8 mouse cellular contexts compared by ENCODE assay signal in the genomic region with DNA sequence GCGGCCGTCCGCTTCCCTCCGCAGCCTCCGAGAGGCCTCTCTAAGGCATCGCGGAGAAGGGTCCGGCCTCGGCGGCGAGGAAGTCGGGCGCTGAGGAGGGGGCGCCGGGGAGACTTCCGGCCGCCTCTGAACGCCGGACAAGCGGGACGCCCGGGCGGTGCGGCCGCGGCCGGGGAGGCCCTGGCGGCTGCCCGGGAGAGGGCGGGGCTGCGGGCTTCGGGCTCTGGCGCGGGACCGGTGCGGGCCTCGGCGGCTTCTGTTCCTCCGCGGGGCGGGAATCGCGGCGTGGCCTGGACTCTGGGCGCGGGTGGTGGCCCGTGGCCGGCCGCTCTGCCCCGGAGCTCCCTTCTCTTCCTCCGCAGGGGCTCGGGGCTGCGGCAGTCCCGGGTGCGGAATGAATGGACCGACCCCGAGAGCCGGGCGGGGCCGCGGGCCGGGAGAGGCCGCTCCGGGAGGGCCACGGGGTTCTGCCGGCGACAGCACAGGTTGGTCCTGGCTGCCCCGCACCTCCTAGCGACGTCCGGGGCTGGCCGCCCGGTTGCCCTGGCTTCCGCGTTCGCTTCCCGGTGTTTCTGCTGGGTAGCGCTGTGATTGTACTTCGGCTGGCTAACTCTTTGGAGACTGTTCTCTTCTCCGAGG. TPM values are rescaled to one million over a fixed set of nuclear protein-coding genes. Genes with fewer than 3 reads are reported as not detected.
DNase-seq lines count a peak whose midpoint lies in the region; ATAC-seq and TF ChIP-seq lines count a peak whose summit lies in the region.

No protein-coding gene starts in this region.

- in situ Hi-C loops in ES-E14 (cut with MboI; ENCODE audit: low sequenced_read_pairs in 2 of 2, unreplicated experiment in 2 of 2), result no loop called here

- TF ChIP-seq EP300 in liver, embryonic 14.5 days (IDR thresholded peaks at IDR 0.05; ENCODE audit: low read depth), result no peak

- H3K27me3 ChIP-seq in cerebellum, adult 2 months (ENCODE audit: control insufficient read depth, insufficient read depth, low read length), result no peaks in the 10 kb centered on the region
- H3K27me3 ChIP-seq in hindbrain, postnatal 0 days (ENCODE audit: insufficient read depth, low read length), result no peaks in the 10 kb centered on the region
- no peaks in the 10 kb centered on the region for H3K27me3 ChIP-seq in liver, embryonic 14.5 days (ENCODE audit: control insufficient read depth, insufficient read depth, low read length)

- H3K9me3 ChIP-seq in ES-E14 (ENCODE audit: control insufficient read depth, insufficient read depth, low read depth, low read length), result no peaks in the 10 kb centered on the region
- no peaks in the 10 kb centered on the region for H3K9me3 ChIP-seq in hindbrain, postnatal 0 days (ENCODE audit: low read length)
- H3K9me3 ChIP-seq in liver, embryonic 14.5 days (ENCODE audit: control insufficient read depth, low read length), result no peaks in the 10 kb centered on the region

- no peak for TF ChIP-seq CTCF in cerebellum, adult 2 months (IDR thresholded peaks at IDR 0.05; ENCODE audit: borderline replicate concordance, insufficient read depth, low read depth, low read length)
- TF ChIP-seq CTCF in hindbrain, postnatal 0 days (IDR thresholded peaks at IDR 0.05; ENCODE audit: low read depth), result no peak
- no peak for TF ChIP-seq CTCF in liver, embryonic 14.5 days (IDR thresholded peaks at IDR 0.05; ENCODE audit: low read depth)

- under 1% methylated on average over 77 of the region's 80 CpGs for WGBS in cerebellum, adult 2 months
- under 1% methylated on average over 65 of the region's 80 CpGs for WGBS in hindbrain, postnatal 0 days
- under 1% methylated on average over 71 of the region's 80 CpGs for WGBS in liver, embryonic 14.5 days (ENCODE audit: insufficient replicate concordance)

- H3K36me3 ChIP-seq in ES-E14 (ENCODE audit: control insufficient read depth, insufficient read depth, low read length, poor library complexity, severe bottlenecking), result peaks cover 3% of the 10 kb centered on the region; the same call in 1 of the 2 replicates
- no peaks in the 10 kb centered on the region for H3K36me3 ChIP-seq in hindbrain, postnatal 0 days (ENCODE audit: insufficient read depth, low read length)
- no peaks in the 10 kb centered on the region for H3K36me3 ChIP-seq in liver, embryonic 14.5 days (replicated peaks; ENCODE audit: control insufficient read depth, insufficient read depth, low read depth)

- H3K4me1 ChIP-seq in ES-E14 (ENCODE audit: control insufficient read depth in 2 of 2, insufficient read depth in 2 of 2, low read length in 2 of 2, poor library complexity in 1 of 2), result peaks cover 1 to 8% of the 10 kb centered on the region in 2 experiments; a peak in 3 of 4 replicates
- H3K4me1 ChIP-seq in cerebellum, adult 2 months (ENCODE audit: control insufficient read depth, insufficient read depth, low read length), result peaks cover 6% of the 10 kb centered on the region; the same call in 1 of the 2 replicates
- H3K4me1 ChIP-seq in hindbrain, postnatal 0 days (ENCODE audit: insufficient read depth, low read length), result 0 out of 2 replicates have a peak, but pooled peaks cover 3% of the 10 kb centered on the region
- H3K4me1 ChIP-seq in liver, embryonic 14.5 days (replicated peaks; ENCODE audit: control insufficient read depth in 2 of 2, insufficient read depth in 2 of 2, low read length in 1 of 2), result peaks cover 11 to 22% of the 10 kb centered on the region in 2 experiments

- H3K9ac ChIP-seq in ES-E14 (ENCODE audit: insufficient read depth, low read depth, low read length, poor library complexity, severe bottlenecking), result peak overlapping the region; percentile 98
- H3K9ac ChIP-seq in hindbrain, postnatal 0 days (replicated peaks; ENCODE audit: low read length), result peak overlapping the region; percentile 96
- peak overlapping the region; percentile 96 for H3K9ac ChIP-seq in liver, embryonic 14.5 days (replicated peaks)

- ATAC-seq in hindbrain, postnatal 0 days, result peak; percentile 64
- ATAC-seq in liver, embryonic 14.5 days (ENCODE audit: insufficient read depth), result peak; percentile 61

- peak overlapping the region; percentile 89 to 98 for H3K4me3 ChIP-seq in ES-E14 (ENCODE audit: insufficient read depth in 1 of 2, low read depth in 1 of 2, low read length in 2 of 2, poor library complexity in 1 of 2, severe bottlenecking in 1 of 2)
- peak overlapping the region; percentile 60 for H3K4me3 ChIP-seq in cerebellum, adult 2 months (replicated peaks; ENCODE audit: insufficient read depth, low read depth, low read length)
- H3K4me3 ChIP-seq in hindbrain, postnatal 0 days (ENCODE audit: low read length), result peak overlapping the region; percentile 97
- H3K4me3 ChIP-seq in liver, embryonic 14.5 days (ENCODE audit: insufficient read depth in 1 of 2, low read depth in 2 of 2, low read length in 2 of 2), result peak overlapping the region; percentile 79 to 99

- DNase-seq in B cell, adult 2 months, result peak; percentile 54 to 65
- DNase-seq in ES-E14 (ENCODE audit: low read depth, low spot score), result no peak
- peak in 1 of 2 experiments; percentile 68 for DNase-seq in cerebellum, adult 2 months
- peak; percentile 13 to 24 for DNase-seq in frontal cortex, postnatal 14 days (ENCODE audit: low spot score in 2 of 2)
- DNase-seq in hindbrain, postnatal 0 days (ENCODE audit: low spot score), result peak; percentile 44
- DNase-seq in liver, embryonic 14.5 days (ENCODE audit: low read depth in 3 of 3, low spot score in 3 of 3), result peak in 1 of 3 experiments; percentile 32
- DNase-seq in naive thymus-derived CD4-positive, alpha-beta T cell, adult 2 months (ENCODE audit: low read depth), result peak; percentile 57
- DNase-seq in ovary, postnatal 10 days (ENCODE audit: low spot score), result no peak

- H3K4me2 ChIP-seq in hindbrain, postnatal 0 days (ENCODE audit: low read depth, low read length), result peak overlapping the region; percentile 72
- peak overlapping the region; percentile 94 for H3K4me2 ChIP-seq in liver, embryonic 14.5 days (ENCODE audit: low read depth)

- peak overlapping the region; percentile 90 for H3K27ac ChIP-seq in ES-E14 (ENCODE audit: insufficient read depth, low read depth, low read length, poor library complexity, severe bottlenecking)
- peak overlapping the region; percentile 92 for H3K27ac ChIP-seq in cerebellum, adult 2 months (ENCODE audit: insufficient read depth, low read length)
- H3K27ac ChIP-seq in hindbrain, postnatal 0 days, result peak overlapping the region; percentile 98
- H3K27ac ChIP-seq in liver, embryonic 14.5 days, result peak overlapping the region; percentile 82

- no peak for TF ChIP-seq POLR2A in cerebellum, adult 2 months (IDR thresholded peaks at IDR 0.05; ENCODE audit: borderline replicate concordance, insufficient read depth, low read length)

TF ChIP-seq in ES-E14, 5 proteins besides CTCF, POLR2A, EP300 and RAD21:
- no peak for TF ChIP-seq HCFC1 (IDR thresholded peaks at IDR 0.05; ENCODE audit: borderline replicate concordance, insufficient read depth, low read length)
- no peak for TF ChIP-seq CHD2 (IDR thresholded peaks at IDR 0.05; ENCODE audit: low read depth, low read length)
- TF ChIP-seq MAFK (IDR thresholded peaks at IDR 0.05; ENCODE audit: insufficient read depth, low read depth, low read length), result no peak
- no peak for TF ChIP-seq ZNF384 (IDR thresholded peaks at IDR 0.05; ENCODE audit: low read depth, low read length)
- no peak for TF ChIP-seq ZC3H11A (IDR thresholded peaks at IDR 0.05; ENCODE audit: borderline replicate concordance, low read depth, low read length)

RNA-seq across cellular contexts. Expression of gene Ube2n, which starts 0.5 kb away (rescaled TPM):
- total RNA-seq in ES-E14 (2012; rRNA removed), result 88.6 and 102 TPM in 2 replicates
- polyA plus RNA-seq in cerebellum, adult 2 months (2012; rRNA removed), result 175 and 185 TPM in 2 replicates
- total RNA-seq in hindbrain, postnatal 0 days (2014; rRNA removed), result 203 and 208 TPM in 2 replicates
- 315 and 333 TPM in 2 replicates for polyA plus RNA-seq in hindbrain, postnatal 0 days (2015; fragmentation: Nextera tagmentation; extraction: Ambion mirVana)
- polyA plus RNA-seq in liver, embryonic 14.5 days (2012; rRNA removed), result 50.1 and 78.2 TPM in 2 replicates
- polyA plus RNA-seq in liver, embryonic 14.5 days (2014; fragmentation: Nextera tagmentation; extraction: Ambion mirVana), result 134 and 137 TPM in 2 replicates

RNA-seq across cellular contexts. Expression of gene Mrpl42, which starts 13.7 kb away (rescaled TPM):
- total RNA-seq in ES-E14 (2012; rRNA removed), result 134 and 163 TPM in 2 replicates
- polyA plus RNA-seq in cerebellum, adult 2 months (2012; rRNA removed), result 192 and 196 TPM in 2 replicates
- 126 and 146 TPM in 2 replicates for total RNA-seq in hindbrain, postnatal 0 days (2014; rRNA removed)
- polyA plus RNA-seq in hindbrain, postnatal 0 days (2015; fragmentation: Nextera tagmentation; extraction: Ambion mirVana), result 277 and 289 TPM in 2 replicates
- 110 and 137 TPM in 2 replicates for polyA plus RNA-seq in liver, embryonic 14.5 days (2012; rRNA removed)
- 217 and 225 TPM in 2 replicates for polyA plus RNA-seq in liver, embryonic 14.5 days (2014; fragmentation: Nextera tagmentation; extraction: Ambion mirVana)

RNA-seq across cellular contexts. Expression of gene Nudt4, which starts 48.5 kb away (rescaled TPM):
- 61.5 and 92.4 TPM in 2 replicates for total RNA-seq in ES-E14 (2012; rRNA removed)
- 90.6 and 102 TPM in 2 replicates for polyA plus RNA-seq in cerebellum, adult 2 months (2012; rRNA removed)
- 52.3 and 55.5 TPM in 2 replicates for total RNA-seq in hindbrain, postnatal 0 days (2014; rRNA removed)
- polyA plus RNA-seq in hindbrain, postnatal 0 days (2015; fragmentation: Nextera tagmentation; extraction: Ambion mirVana), result 64.3 and 64.7 TPM in 2 replicates
- 30.0 and 49.7 TPM in 2 replicates for polyA plus RNA-seq in liver, embryonic 14.5 days (2012; rRNA removed)
- 95.5 and 106 TPM in 2 replicates for polyA plus RNA-seq in liver, embryonic 14.5 days (2014; fragmentation: Nextera tagmentation; extraction: Ambion mirVana)

Comparison
In these comparisons a context has a peak if more than half of its experiments do, and no peak if none do; other contexts are left out.
1. DNase-seq: peak in B cell, adult 2 months (2 of 2), frontal cortex, postnatal 14 days (2 of 2), hindbrain, postnatal 0 days (single experiment) and naive thymus-derived CD4-positive, alpha-beta T cell, adult 2 months (single experiment); none in ES-E14 (single experiment) and ovary, postnatal 10 days (single experiment).
2. Peak in every context shown above with its lines, with median percentiles within 50 percentile points of each other: H3K27ac ChIP-seq, H3K4me3 ChIP-seq and H3K9ac ChIP-seq.